Mouse (Mus musculus) embryonic facial prominence, embryonic 15.5 days (tissue): ENCODE data around the gene Gpr63. TPM values are rescaled to one million over a fixed set of nuclear protein-coding genes. Genes with fewer than 3 reads are reported as not detected.

Experiments used
- polyA plus RNA-seq: library from polyadenylated mRNA; unstranded; fragments of >200 nt; fragmentation: Nextera tagmentation; extraction: Ambion mirVana; gene quantifications from 2 replicates; pipeline ENCODE4 v1.2.1, GENCODE M21; 2015

Gpr63 gene
- polyA plus RNA-seq, 1 experiment from 2014 or later, result 2.4 TPM

Other genes with a start within 250 kb of the Gpr63 start
- 4.5 and 6.3 TPM in 2 replicates for gene Klhl32, start 115.3 kb upstream of the Gpr63 start, polyA plus RNA-seq
- gene Ndufaf4, start 68.3 kb upstream of the Gpr63 start, polyA plus RNA-seq, result 38.8 and 40.6 TPM in 2 replicates